Mouse (Mus musculus) kidney, embryonic 15.5 days (tissue): ENCODE results near the gene Rpusd1. TPM values are rescaled to one million over a fixed set of nuclear protein-coding genes. Genes with fewer than 3 reads are reported as not detected.
A peak's percentile ranks its signal among the peaks of the same experiment; 100 is the strongest.

Experiments used
- ATAC-seq: fragments of 200-750 bp; cut with Nextera tagmentation; replicated peaks from 2 replicates; pipeline ENCODE4 v1.8.0; 2017; ENCODE audit warnings: moderate TSS enrichment; ENCODE audit not compliant: low FRiP score
- H3K27ac ChIP-seq: fragments of 300-500 bp; sonication (generic); 2 replicates; pipeline ENCODE4 v1.5.1; 2015; ENCODE audit warnings: mild to moderate bottlenecking, inconsistent platforms
- H3K27me3 ChIP-seq: fragments of 300-500 bp; sonication (generic); 2 replicates; pipeline ENCODE4 v1.6.1; 2015; ENCODE audit warnings: inconsistent platforms
- H3K36me3 ChIP-seq: fragments of 300-500 bp; sonication (generic); 2 replicates; pipeline ENCODE4 v1.6.1; 2015; ENCODE audit warnings: inconsistent platforms
- H3K4me1 ChIP-seq: fragments of 300-500 bp; sonication (generic); 2 replicates; pipeline ENCODE4 v1.6.1; 2015; ENCODE audit warnings: inconsistent platforms
- H3K4me2 ChIP-seq: fragments of 300-500 bp; sonication (generic); 2 replicates; pipeline ENCODE4 v1.6.1; 2015; ENCODE audit warnings: moderate library complexity, mild to moderate bottlenecking, inconsistent platforms
- H3K4me3 ChIP-seq: fragments of 300-500 bp; sonication (generic); replicated peaks from 2 replicates; pipeline ENCODE4 v1.5.1; 2015; ENCODE audit warnings: mild to moderate bottlenecking, inconsistent platforms
- H3K9ac ChIP-seq: fragments of 300-500 bp; sonication (generic); 2 replicates; pipeline ENCODE4 v1.6.1; 2015; ENCODE audit warnings: mild to moderate bottlenecking, inconsistent platforms
- H3K9me3 ChIP-seq: fragments of 300-500 bp; sonication (generic); replicated peaks from 2 replicates; pipeline ENCODE4 v1.6.1; 2016; ENCODE audit warnings: inconsistent platforms
- WGBS: fragments of 180-500 bp; shearing (Covaris S2); methylation state at CpG from one replicate; pipeline ENCODE4 v1.1.7; 2015; ENCODE audit warnings: mixed read lengths; 5-methylcytosine and 5-hydroxymethylcytosine counted together
- polyA plus RNA-seq: library from polyadenylated mRNA; unstranded; fragments of >200 nt; fragmentation: Nextera tagmentation; extraction: Ambion mirVana; gene quantifications from 2 replicates; pipeline ENCODE4 v1.2.1, GENCODE M21; 2015

Gene Rpusd1
- 19.3 and 20.7 TPM in 2 replicates for polyA plus RNA-seq

DNA sequence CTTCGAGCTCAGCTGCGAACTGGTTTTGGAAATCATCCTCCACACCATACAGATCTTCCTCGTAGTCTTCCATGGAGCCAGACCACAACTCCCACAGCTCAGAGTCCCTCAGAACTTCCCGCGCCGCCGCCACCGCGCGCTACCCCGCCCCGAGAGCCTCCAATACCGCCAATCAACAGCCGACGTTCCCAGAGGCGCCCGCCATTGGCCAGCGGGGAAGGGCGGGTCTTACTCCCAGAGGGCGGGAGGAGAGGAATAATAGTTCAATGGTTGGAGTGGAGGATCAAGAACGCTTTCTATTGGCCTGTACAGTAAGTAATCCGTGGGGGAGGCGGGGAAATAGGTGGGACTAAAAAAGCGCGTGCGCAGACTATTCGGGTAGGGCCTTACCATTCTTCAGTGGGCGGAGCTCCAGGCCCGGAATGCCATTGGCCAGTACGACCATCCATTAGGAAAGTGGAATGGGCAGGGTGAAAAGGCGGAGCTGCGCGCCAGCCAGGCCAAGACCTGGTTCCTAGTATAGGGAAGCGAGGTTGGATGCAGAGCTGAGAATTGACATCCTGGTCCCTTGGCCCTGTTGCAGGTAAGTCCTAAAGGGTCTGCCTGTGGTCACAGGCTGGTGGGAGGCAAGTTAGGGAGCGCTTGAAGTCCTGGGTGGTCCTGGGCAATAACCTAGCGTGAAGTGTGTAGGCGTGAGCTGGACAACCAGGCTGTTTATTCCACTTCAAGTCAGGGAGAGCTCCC is at the start of gene Rpusd1, which contains the start of gene Chtf18:
Gene Rpusd1 (plus strand): TSS at position 406 of the 744 bp plus-strand sequence.
Gene Chtf18 (minus strand): TSS at position 155 of the 744 bp plus-strand sequence.
- peaks cover 50% of the 10 kb centered on the region for H3K36me3 ChIP-seq
- H3K9ac ChIP-seq: peak within 1 kb of the TSS; percentile 73
- peak within 1 kb of the TSS; percentile 65 for H3K4me3 ChIP-seq
- no peaks in the 10 kb centered on the region for H3K27me3 ChIP-seq
- no peaks in the 10 kb centered on the region for H3K9me3 ChIP-seq
- WGBS: under 1% methylated on average over 37 of the region's 37 CpGs
- peaks cover 29% of the 10 kb centered on the region for H3K4me1 ChIP-seq
- peak within 1 kb of the TSS; percentile 90 for H3K4me2 ChIP-seq
- peak; percentile 98 for ATAC-seq
- H3K27ac ChIP-seq: peak within 1 kb of the TSS; percentile 65; the same call in 1 of the 2 replicates

DNA sequence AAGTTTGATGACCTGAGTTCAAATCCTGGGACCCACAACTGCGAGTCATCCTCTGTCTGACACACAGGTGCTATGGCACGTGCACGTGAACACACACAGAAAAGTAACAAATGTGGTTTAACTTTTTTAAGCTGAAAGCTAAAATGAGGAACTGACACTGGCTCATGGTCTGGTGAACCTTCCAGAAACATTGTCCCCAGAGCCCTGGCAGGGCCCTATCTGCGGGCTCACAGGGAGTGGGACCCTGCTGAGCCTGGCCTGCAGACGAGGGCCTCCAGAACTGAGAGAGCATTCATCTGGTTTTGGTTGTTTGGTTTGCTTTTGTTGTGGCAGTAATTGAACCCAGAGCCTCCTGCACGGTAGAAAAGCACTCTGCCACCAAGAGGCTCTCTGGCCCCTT is 49.5 kb upstream of the Rpusd1 start:
- no peak for ATAC-seq

DNA sequence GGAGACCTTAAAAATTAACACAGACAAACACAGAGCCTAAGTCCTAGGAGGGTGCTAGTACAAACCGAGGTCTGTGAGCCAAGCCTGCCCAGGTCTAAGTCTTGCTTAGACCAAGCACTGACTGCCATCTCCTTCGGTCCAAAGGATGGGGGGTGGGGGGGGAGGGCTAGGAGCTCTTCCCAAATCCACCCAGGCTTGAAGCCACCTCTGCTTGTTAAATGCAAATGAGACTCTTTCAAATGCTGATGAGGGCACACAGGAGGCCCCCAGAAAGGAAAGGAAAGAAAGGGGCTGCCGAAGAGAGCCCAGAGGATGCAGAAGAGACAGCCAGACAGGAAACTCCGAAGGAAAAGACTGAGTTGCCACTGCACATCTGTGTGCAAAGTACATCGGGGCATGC is 47.7 kb upstream of the Rpusd1 start:
- ATAC-seq: no peak
- Histone ChIP-seq H3K4me3 (no peak overlapping the region), H3K9ac (no peak overlapping the region)

More for the DNA sequence above, 49.5 kb upstream of the Rpusd1 start:
- Histone ChIP-seq H3K4me3 (no peak overlapping the region), H3K9me3 (0 out of 2 replicates have a peak, but pooled peaks cover 4% of the 10 kb centered on the region), H3K27ac (no peak overlapping the region), H3K4me1 (no peaks in the 10 kb centered on the region), H3K36me3 (no peaks in the 10 kb centered on the region), H3K9ac (no peak overlapping the region), H3K27me3 (no peaks in the 10 kb centered on the region), H3K4me2 (no peak overlapping the region)
- WGBS: 66% methylated on average over 6 of the region's 6 CpGs

DNA sequence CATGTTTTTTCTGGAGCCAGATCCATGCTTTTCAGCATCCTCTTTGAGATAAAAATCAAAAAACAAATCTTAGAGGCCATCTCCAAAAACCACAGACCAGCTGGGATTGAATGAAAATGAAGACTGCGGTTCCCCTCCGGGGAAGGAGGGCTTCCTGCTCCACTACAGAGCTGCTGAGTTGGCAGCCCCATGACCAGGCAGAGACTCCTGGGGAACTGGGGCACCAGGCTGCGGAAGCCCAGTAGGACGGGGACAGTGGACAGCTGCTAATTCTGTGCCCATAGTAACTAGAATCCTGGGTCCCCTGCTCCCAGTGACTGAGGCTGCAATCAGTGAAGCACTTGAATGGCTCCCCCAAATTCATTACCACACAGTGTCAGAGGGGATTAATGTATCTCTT is 45.8 kb upstream of the Rpusd1 start:
- Histone ChIP-seq H3K27me3 (peaks cover 7% of the 10 kb centered on the region; the same call in 1 of the 2 replicates), H3K4me2 (no peak overlapping the region), H3K27ac (no peak overlapping the region), H3K9ac (no peak overlapping the region), H3K36me3 (no peaks in the 10 kb centered on the region), H3K9me3 (no peaks in the 10 kb centered on the region), H3K4me3 (no peak overlapping the region), H3K4me1 (no peaks in the 10 kb centered on the region)
- ATAC-seq: no peak
- 79% methylated on average over 4 of the region's 4 CpGs for WGBS

More for the DNA sequence above, 47.7 kb upstream of the Rpusd1 start:
- Histone ChIP-seq H3K27me3 (peaks cover 4% of the 10 kb centered on the region; the same call in 1 of the 2 replicates), H3K4me2 (no peak overlapping the region), H3K9me3 (0 out of 2 replicates have a peak, but pooled peaks cover 4% of the 10 kb centered on the region), H3K4me1 (no peaks in the 10 kb centered on the region), H3K27ac (no peak overlapping the region), H3K36me3 (no peaks in the 10 kb centered on the region)
- WGBS: 6% methylated on average over 5 of the region's 5 CpGs

DNA sequence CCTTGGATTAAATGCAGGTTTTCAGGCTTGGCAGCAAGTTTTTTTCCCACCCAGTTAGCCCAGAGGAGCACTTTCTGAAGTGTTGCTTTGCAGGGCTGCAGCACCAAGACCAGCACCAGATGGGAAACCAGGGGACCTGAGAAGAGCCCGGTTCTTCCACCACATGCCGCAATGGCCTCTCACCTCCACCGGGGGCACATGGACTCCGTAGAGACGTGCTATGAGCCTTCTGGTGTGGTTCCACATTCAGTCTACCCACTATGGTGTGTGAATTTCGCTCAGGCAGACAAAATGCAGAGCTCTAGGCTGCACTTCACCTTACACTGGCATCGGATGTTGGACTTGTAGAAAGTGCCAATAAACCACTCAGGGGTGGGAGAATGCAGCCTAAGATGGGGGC is 41.1 kb upstream of the Rpusd1 start:
- Histone ChIP-seq H3K4me3 (no peak overlapping the region), H3K4me2 (no peak overlapping the region), H3K9ac (no peak overlapping the region), H3K36me3 (no peaks in the 10 kb centered on the region), H3K27me3 (peaks cover 10% of the 10 kb centered on the region; the same call in 1 of the 2 replicates), H3K9me3 (no peaks in the 10 kb centered on the region), H3K27ac (no peak overlapping the region), H3K4me1 (no peaks in the 10 kb centered on the region)
- WGBS: 47% methylated on average over 7 of the region's 7 CpGs
- ATAC-seq: no peak

DNA sequence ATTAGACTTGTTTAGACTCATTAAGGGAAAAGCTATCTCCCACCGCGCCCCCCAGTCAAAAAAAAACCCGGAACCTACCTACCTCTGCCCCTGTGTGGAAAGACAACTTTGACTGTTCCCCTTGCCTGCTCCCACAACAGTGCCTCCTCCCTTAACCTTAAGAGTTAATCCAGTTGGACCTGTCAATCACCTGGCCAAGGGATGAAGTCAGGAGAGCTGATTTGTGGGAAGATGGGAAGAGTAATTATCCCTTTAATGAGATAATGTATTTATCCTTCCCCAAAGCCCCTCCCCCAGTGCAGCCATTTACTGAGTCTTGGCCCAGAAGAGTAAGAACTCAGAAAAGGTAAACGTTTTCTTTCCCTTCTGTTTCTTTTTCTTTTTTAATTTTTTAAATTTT is 38.5 kb upstream of the Rpusd1 start:
- no peak for ATAC-seq
- no peaks in the 10 kb centered on the region for H3K9me3 ChIP-seq
- H3K27me3 ChIP-seq: peaks cover 10% of the 10 kb centered on the region; the same call in 1 of the 2 replicates
- H3K4me1 ChIP-seq: no peaks in the 10 kb centered on the region
- 73% methylated on average over 4 of the region's 4 CpGs for WGBS
- no peak overlapping the region for H3K9ac ChIP-seq
- H3K4me2 ChIP-seq: no peak overlapping the region
- no peak overlapping the region for H3K4me3 ChIP-seq
- no peak overlapping the region for H3K27ac ChIP-seq
- no peaks in the 10 kb centered on the region for H3K36me3 ChIP-seq

DNA sequence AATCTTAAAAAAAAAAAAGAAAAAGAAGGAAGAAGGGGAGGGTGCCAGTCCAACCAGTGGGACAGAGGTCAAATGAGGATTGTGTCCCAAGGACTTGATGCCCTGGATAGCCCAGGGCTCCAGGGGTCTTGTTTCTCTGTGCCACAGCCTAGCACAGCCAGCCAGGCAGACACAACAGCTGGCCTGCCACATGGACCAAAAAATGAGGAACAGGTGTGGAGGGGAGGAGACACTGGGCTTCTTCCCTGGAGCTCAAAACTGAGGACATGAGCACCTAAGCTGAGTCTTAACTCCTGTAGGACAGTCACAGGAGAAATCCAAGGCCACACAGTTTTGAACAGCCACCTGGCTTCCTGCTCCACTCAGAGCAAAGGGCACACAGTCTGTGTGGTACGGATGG is 31.2 kb upstream of the Rpusd1 start:
- 25% methylated on average over 1 of the region's 1 CpGs for WGBS
- Histone ChIP-seq H3K9me3 (no peaks in the 10 kb centered on the region), H3K9ac (no peak overlapping the region), H3K36me3 (no peaks in the 10 kb centered on the region), H3K4me2 (no peak overlapping the region), H3K4me3 (no peak overlapping the region), H3K4me1 (no peaks in the 10 kb centered on the region), H3K27ac (no peak overlapping the region), H3K27me3 (0 out of 2 replicates have a peak, but pooled peaks cover 3% of the 10 kb centered on the region)
- no peak for ATAC-seq

DNA sequence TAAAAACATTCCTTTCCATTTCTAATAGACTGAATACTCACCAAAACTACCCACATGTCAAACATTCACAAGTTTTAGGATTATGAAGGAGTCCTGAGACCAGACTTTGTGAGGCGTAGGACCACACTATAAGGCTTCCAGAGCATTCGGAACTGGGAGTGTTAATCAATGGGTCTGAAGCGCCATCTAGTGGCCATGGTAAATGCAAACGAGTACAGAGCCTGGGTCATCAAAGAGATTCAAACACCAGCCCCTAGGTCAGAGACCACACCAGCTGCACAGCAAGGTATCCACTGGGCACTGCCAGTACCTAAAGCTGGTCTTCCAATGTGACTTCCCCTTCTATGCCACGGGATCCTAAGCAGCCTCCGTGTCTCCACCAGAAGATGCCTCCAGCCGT is 29.0 kb upstream of the Rpusd1 start:
- Histone ChIP-seq H3K9ac (no peak overlapping the region), H3K27ac (no peak overlapping the region), H3K4me3 (no peak overlapping the region), H3K4me1 (no peaks in the 10 kb centered on the region), H3K27me3 (0 out of 2 replicates have a peak, but pooled peaks cover 3% of the 10 kb centered on the region), H3K4me2 (no peak overlapping the region), H3K36me3 (no peaks in the 10 kb centered on the region), H3K9me3 (no peaks in the 10 kb centered on the region)
- WGBS: 10% methylated on average over 7 of the region's 7 CpGs
- ATAC-seq: 0 out of 2 replicates have a peak, but pooled peaks have one; percentile 62

DNA sequence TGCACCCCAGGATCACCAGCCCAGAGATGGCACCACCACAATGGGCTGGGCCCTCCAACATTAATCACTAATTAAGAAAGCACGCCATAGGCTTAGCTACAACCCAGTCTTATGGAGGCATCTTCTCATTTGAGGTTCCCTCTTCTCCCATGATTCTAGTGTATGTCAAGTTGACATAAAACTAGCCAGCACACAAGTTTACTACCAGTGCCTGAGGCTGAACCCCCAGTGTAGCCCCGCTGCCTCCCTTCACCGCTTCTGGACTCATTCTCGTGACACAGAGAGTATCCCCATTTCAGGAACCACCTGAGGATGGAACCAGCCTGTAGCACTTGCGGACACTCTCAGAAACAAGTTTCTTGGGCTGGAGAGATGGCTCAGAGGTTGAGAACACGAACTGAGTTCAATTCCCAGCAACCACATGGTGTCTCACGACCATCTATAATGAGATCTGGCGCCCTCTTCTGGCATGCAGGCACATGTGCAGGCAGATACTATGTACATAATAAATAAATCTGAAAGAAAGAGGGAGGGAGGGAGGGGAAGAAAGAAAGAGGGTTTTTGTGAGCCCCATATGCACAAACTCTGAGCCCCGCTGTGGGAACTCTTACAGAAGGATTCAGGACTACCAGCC is 26.5 kb upstream of the Rpusd1 start:
- no peak for ATAC-seq
- WGBS: 62% methylated on average over 9 of the region's 9 CpGs
- no peaks in the 10 kb centered on the region for H3K9me3 ChIP-seq
- H3K4me1 ChIP-seq: no peaks in the 10 kb centered on the region
- no peak overlapping the region for H3K4me2 ChIP-seq
- H3K27ac ChIP-seq: no peak overlapping the region
- no peak overlapping the region for H3K4me3 ChIP-seq
- no peak overlapping the region for H3K9ac ChIP-seq
- no peaks in the 10 kb centered on the region for H3K36me3 ChIP-seq
- H3K27me3 ChIP-seq: 0 out of 2 replicates have a peak, but pooled peaks cover 3% of the 10 kb centered on the region

DNA sequence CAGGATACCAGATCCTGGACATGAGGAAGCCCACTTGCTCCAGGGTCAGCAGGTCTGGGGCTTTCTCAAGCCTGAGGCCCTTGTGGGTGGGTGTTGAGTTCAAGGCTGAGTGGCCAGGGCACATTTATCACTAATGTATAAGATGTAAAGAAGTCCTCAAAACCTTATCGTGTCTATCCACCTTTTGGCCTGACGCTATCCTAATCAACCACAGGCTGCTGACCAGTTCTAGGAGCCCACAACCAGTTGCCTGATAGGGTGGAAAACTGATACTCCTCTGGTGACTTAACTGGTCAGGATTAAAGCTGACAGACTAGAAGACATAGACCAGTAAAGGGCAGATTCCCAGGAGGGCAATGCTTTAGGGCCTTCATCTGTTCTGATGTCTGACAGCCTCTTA is 17.5 kb upstream of the Rpusd1 start:
- Histone ChIP-seq H3K4me1 (no peaks in the 10 kb centered on the region), H3K27ac (no peak overlapping the region), H3K27me3 (peaks cover 3% of the 10 kb centered on the region), H3K9ac (no peak overlapping the region), H3K4me3 (no peak overlapping the region), H3K9me3 (no peaks in the 10 kb centered on the region), H3K4me2 (no peak overlapping the region), H3K36me3 (no peaks in the 10 kb centered on the region)
- ATAC-seq: no peak
- WGBS: 95% methylated on average over 2 of the region's 2 CpGs

DNA sequence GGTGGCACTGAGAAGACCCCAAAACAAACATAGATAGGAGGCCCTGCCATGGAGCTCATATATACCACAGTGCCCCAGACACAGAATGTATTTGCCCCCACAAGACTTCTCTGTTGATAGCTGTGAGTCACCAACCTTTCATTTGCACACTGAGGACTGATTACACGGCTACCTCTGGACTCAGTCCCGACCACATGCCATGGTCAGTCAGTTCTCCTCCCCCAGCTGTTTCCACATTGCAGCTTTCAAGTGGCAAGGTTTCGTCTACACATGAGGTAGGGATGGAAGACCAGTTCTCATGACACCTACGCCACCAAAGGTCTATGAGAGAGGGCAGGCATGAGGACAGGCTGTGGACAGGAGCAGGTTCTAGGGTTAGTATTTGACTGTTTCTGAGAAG is 16.3 kb upstream of the Rpusd1 start:
- WGBS: 76% methylated on average over 4 of the region's 4 CpGs
- no peak for ATAC-seq
- no peak overlapping the region for H3K4me3 ChIP-seq
- no peak overlapping the region for H3K9ac ChIP-seq
- peaks cover 1% of the 10 kb centered on the region; the same call in 1 of the 2 replicates for H3K4me1 ChIP-seq
- H3K9me3 ChIP-seq: no peaks in the 10 kb centered on the region
- H3K36me3 ChIP-seq: no peaks in the 10 kb centered on the region
- H3K27ac ChIP-seq: no peak overlapping the region
- H3K4me2 ChIP-seq: no peak overlapping the region
- H3K27me3 ChIP-seq: peaks cover 13% of the 10 kb centered on the region

DNA sequence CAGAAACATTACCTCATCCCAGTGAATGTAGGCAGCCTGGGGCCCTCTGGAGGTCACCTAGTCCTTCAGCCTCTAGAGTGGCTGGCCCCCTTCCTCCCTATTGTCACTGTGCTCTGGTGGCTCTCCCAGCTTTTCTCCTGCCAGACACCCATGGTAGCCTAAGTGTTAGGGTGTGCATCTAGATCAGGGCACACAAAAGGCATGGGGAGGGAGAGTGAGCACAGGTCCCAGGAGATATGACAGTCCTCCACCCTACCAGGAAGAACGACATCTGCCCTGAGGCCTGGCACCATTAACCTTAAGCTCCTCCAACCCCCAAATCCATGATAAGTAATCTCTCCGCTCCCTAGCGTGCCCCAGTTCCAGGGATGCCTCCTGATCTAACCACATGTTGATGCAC is 11.8 kb upstream of the Rpusd1 start:
- peaks cover 17% of the 10 kb centered on the region for H3K36me3 ChIP-seq
- H3K4me2 ChIP-seq: no peak overlapping the region
- 65% methylated on average over 3 of the region's 3 CpGs for WGBS
- H3K4me3 ChIP-seq: no peak overlapping the region
- no peak overlapping the region for H3K9ac ChIP-seq
- no peaks in the 10 kb centered on the region for H3K9me3 ChIP-seq
- no peak overlapping the region for H3K27ac ChIP-seq
- H3K4me1 ChIP-seq: peaks cover 21% of the 10 kb centered on the region
- no peak for ATAC-seq
- H3K27me3 ChIP-seq: peaks cover 41% of the 10 kb centered on the region
